In genomic region chr2:122887526-122887925, GRCm38 (mm10) we compare ENCODE assay signal across 21 mouse cellular contexts.
DNase-seq lines count a peak whose midpoint lies in the region; ATAC-seq and TF ChIP-seq lines count a peak whose summit lies in the region.
"Had no signal": no experiment of that assay in that cellular context is flagged by ENCODE, and none has a peak within 500 bp of the region (broad histone marks: within the 10 kb centered on the region; RNA-seq: fewer than 3 reads in every experiment).

No protein-coding gene starts in this region.

- no peak for TF ChIP-seq CTCF in kidney, adult 2 months (conservative IDR thresholded peaks at IDR 0.05; ENCODE audit: insufficient read depth, insufficient read length, low read depth, low read length)
- TF ChIP-seq CTCF in forebrain, postnatal 0 days (IDR thresholded peaks at IDR 0.05; ENCODE audit: low read depth): no peak

- no peaks in the 10 kb centered on the region for H3K27me3 ChIP-seq in kidney, adult 2 months (replicated peaks; ENCODE audit: control insufficient read depth, insufficient read depth, low read length)
- no peaks in the 10 kb centered on the region for H3K27me3 ChIP-seq in kidney, embryonic 16.5 days (ENCODE audit: insufficient read depth, low read length)
- no peaks in the 10 kb centered on the region for H3K27me3 ChIP-seq in forebrain, postnatal 0 days (ENCODE audit: insufficient read depth, low read length)
- H3K27me3 ChIP-seq: embryonic facial prominence, embryonic 12.5 days; embryonic facial prominence, embryonic 15.5 days; hindbrain, embryonic 12.5 days; hindbrain, embryonic 15.5 days had no signal

- peak overlapping the region; percentile 97 for H3K27ac ChIP-seq in kidney, adult 2 months (ENCODE audit: insufficient read depth, low read depth, low read length)
- H3K27ac ChIP-seq in kidney, embryonic 16.5 days (ENCODE audit: low read length): no peak overlapping the region
- no peak overlapping the region for H3K27ac ChIP-seq in forebrain, postnatal 0 days (ENCODE audit: low read depth, low read length)
- H3K27ac ChIP-seq: embryonic facial prominence, embryonic 12.5 days; embryonic facial prominence, embryonic 15.5 days; heart, adult 2 months; hindbrain, embryonic 12.5 days; hindbrain, embryonic 15.5 days had no signal

- no peak overlapping the region for H3K9ac ChIP-seq in kidney, embryonic 16.5 days (replicated peaks; ENCODE audit: low read length)
- no peak overlapping the region for H3K9ac ChIP-seq in forebrain, postnatal 0 days
- H3K9ac ChIP-seq: embryonic facial prominence, embryonic 12.5 days; embryonic facial prominence, embryonic 15.5 days; hindbrain, embryonic 12.5 days; hindbrain, embryonic 15.5 days had no signal

- no peak overlapping the region for H3K4me2 ChIP-seq in kidney, embryonic 16.5 days (replicated peaks; ENCODE audit: low read depth, low read length)
- no peak overlapping the region for H3K4me2 ChIP-seq in forebrain, postnatal 0 days (ENCODE audit: low read depth)
- H3K4me2 ChIP-seq: embryonic facial prominence, embryonic 12.5 days; embryonic facial prominence, embryonic 15.5 days; heart, embryonic 11.5 days; hindbrain, embryonic 12.5 days; hindbrain, embryonic 15.5 days had no signal

- no peak for ATAC-seq in kidney, embryonic 16.5 days (ENCODE audit: low FRiP score, low TSS enrichment)
- no peak for ATAC-seq in forebrain, postnatal 0 days
- ATAC-seq: CD4-positive, CD25-positive, alpha-beta regulatory T cell, adult 4 months; forebrain, embryonic 14.5 days had no signal

- no peak for TF ChIP-seq POLR2A in kidney, adult 2 months (IDR thresholded peaks at IDR 0.05; ENCODE audit: low read depth, low read length)

- no peaks in the 10 kb centered on the region for H3K36me3 ChIP-seq in kidney, adult 2 months (ENCODE audit: control insufficient read depth, insufficient read depth, low read length)
- H3K36me3 ChIP-seq in kidney, embryonic 16.5 days (ENCODE audit: insufficient read depth, low read length): no peaks in the 10 kb centered on the region
- H3K36me3 ChIP-seq in forebrain, postnatal 0 days (ENCODE audit: insufficient read depth): no peaks in the 10 kb centered on the region
- H3K36me3 ChIP-seq: embryonic facial prominence, embryonic 12.5 days; embryonic facial prominence, embryonic 15.5 days; hindbrain, embryonic 12.5 days; hindbrain, embryonic 15.5 days had no signal

- no peaks in the 10 kb centered on the region for H3K4me1 ChIP-seq in kidney, adult 2 months (ENCODE audit: control insufficient read depth, insufficient read depth, low read length)
- no peaks in the 10 kb centered on the region for H3K4me1 ChIP-seq in kidney, embryonic 16.5 days (ENCODE audit: insufficient read depth, low read length)
- H3K4me1 ChIP-seq in forebrain, postnatal 0 days (ENCODE audit: insufficient read depth): no peaks in the 10 kb centered on the region
- H3K4me1 ChIP-seq: embryonic facial prominence, embryonic 12.5 days; embryonic facial prominence, embryonic 15.5 days; hindbrain, embryonic 12.5 days; hindbrain, embryonic 15.5 days had no signal

- H3K4me3 ChIP-seq in kidney, adult 2 months (ENCODE audit: insufficient read depth, low read depth, low read length): no peak overlapping the region
- H3K4me3 ChIP-seq in kidney, embryonic 16.5 days (ENCODE audit: low read length): no peak overlapping the region
- H3K4me3 ChIP-seq in forebrain, postnatal 0 days (ENCODE audit: low read depth, low read length): no peak overlapping the region
- H3K4me3 ChIP-seq: embryonic facial prominence, embryonic 12.5 days; embryonic facial prominence, embryonic 15.5 days; heart, adult 2 months; hindbrain, embryonic 12.5 days; hindbrain, embryonic 15.5 days had no signal

- peaks cover 16% of the 10 kb centered on the region for H3K9me3 ChIP-seq in kidney, embryonic 16.5 days (ENCODE audit: low read length)
- peaks cover 10% of the 10 kb centered on the region; the same call in 1 of the 2 replicates for H3K9me3 ChIP-seq in forebrain, postnatal 0 days (ENCODE audit: low read length)
- H3K9me3 ChIP-seq: embryonic facial prominence, embryonic 15.5 days; hindbrain, embryonic 15.5 days had no signal

- peak; percentile 90 for DNase-seq in kidney, adult 2 months
- peak; percentile 34 for DNase-seq in kidney, postnatal 14 days
- no peak for DNase-seq in kidney, postnatal 10 days
- DNase-seq in kidney, postnatal 36 days: peak; percentile 51 to 83
- DNase-seq in forebrain, postnatal 0 days: no peak
- DNase-seq: adrenal gland, adult 2 months; adrenal gland, postnatal 14 days; cerebellum, adult 11 months; cerebellum, adult 2 months; cerebellum, adult 9-11 months; cerebellum, postnatal 25 days; gastrocnemius, postnatal 25 days; heart, adult 2 months had no signal

Comparison
In these comparisons a context has a peak if more than half of its experiments do, and no peak if none do; other contexts are left out.
1. DNase-seq: peak in kidney, adult 2 months (single experiment), kidney, postnatal 14 days (single experiment) and kidney, postnatal 36 days (2 of 2); none in kidney, postnatal 10 days (single experiment) and forebrain, postnatal 0 days (single experiment).